Mouse (Mus musculus): ENCODE data around the gene Dgcr8.

Dgcr8 gene

GRCm38 (mm10) chr16:18248433-18249363 is 40.3 kb downstream of the Dgcr8 start, which contains the start of the genes Trmt2a and Ranbp1:
Gene Trmt2a, plus strand, starts transcription at chr16:18248679.
Gene Ranbp1, minus strand, starts transcription at chr16:18248732.
- DNase-seq: peak; percentile 95 to 98

- DNase-seq: no peak
Measured at GRCm38 (mm10) chr16:18247521-18248399, 41.3 kb downstream of the Dgcr8 start.

- DNase-seq: no peak
Measured at GRCm38 (mm10) chr16:18241581-18241980, 47.5 kb downstream of the Dgcr8 start.

- DNase-seq: no peak
Measured at GRCm38 (mm10) chr16:18236676-18237501, 52.2 kb downstream of the Dgcr8 start.

GRCm38 (mm10) chr16:18235389-18236065 is 53.5 kb downstream of the Dgcr8 start:
- DNase-seq: peak; percentile 59 to 73

GRCm38 (mm10) chr16:18234671-18235388 is 54.2 kb downstream of the Dgcr8 start, which contains the start of gene Zdhhc8:
Gene Zdhhc8, minus strand, starts transcription at chr16:18235136.
- peak; percentile 68 to 76 for DNase-seq

GRCm38 (mm10) chr16:18233919-18234670 is 55.0 kb downstream of the Dgcr8 start:
- DNase-seq: no peak

- DNase-seq: peak; percentile 43 to 65
Measured at GRCm38 (mm10) chr16:18233451-18233850, 55.6 kb downstream of the Dgcr8 start.

GRCm38 (mm10) chr16:18231451-18231850 is 57.6 kb downstream of the Dgcr8 start:
- no peak for DNase-seq

- DNase-seq: peak in 1 of 2 experiments; percentile 57
Measured at GRCm38 (mm10) chr16:18231047-18231446, 58.0 kb downstream of the Dgcr8 start.

- DNase-seq: no peak
Measured at GRCm38 (mm10) chr16:18230617-18231016, 58.4 kb downstream of the Dgcr8 start.

- DNase-seq: no peak
Measured at GRCm38 (mm10) chr16:18229622-18230021, 59.4 kb downstream of the Dgcr8 start.

GRCm38 (mm10) chr16:18228856-18229255 is 60.2 kb downstream of the Dgcr8 start:
- no peak for DNase-seq

- DNase-seq: no peak
Measured at GRCm38 (mm10) chr16:18227897-18228422, 61.1 kb downstream of the Dgcr8 start.

GRCm38 (mm10) chr16:18227187-18227586 is 61.9 kb downstream of the Dgcr8 start:
- no peak for DNase-seq

- DNase-seq: no peak
Measured at GRCm38 (mm10) chr16:18222188-18222587, 66.9 kb downstream of the Dgcr8 start.

GRCm38 (mm10) chr16:18221543-18221898 is 67.5 kb downstream of the Dgcr8 start:
- DNase-seq: peak in 1 of 2 experiments; percentile 51

- no peak for DNase-seq
Measured at GRCm38 (mm10) chr16:18220856-18221542, 68.0 kb downstream of the Dgcr8 start.

GRCm38 (mm10) chr16:18220001-18220400 is 69.0 kb downstream of the Dgcr8 start:
- peak in 1 of 2 experiments; percentile 72 for DNase-seq

Data from thymus, postnatal 36 days (tissue).